Mouse (Mus musculus): ENCODE measurements around the gene Ascc2.

The Ascc2 gene

GRCm38 (mm10) chr11:4661324-4661723 is 23.8 kb downstream of the Ascc2 start:
- no peak for TF ChIP-seq GATA4 (IDR thresholded peaks at IDR 0.05; ENCODE audit: insufficient replicate concordance, low read length)

DNA sequence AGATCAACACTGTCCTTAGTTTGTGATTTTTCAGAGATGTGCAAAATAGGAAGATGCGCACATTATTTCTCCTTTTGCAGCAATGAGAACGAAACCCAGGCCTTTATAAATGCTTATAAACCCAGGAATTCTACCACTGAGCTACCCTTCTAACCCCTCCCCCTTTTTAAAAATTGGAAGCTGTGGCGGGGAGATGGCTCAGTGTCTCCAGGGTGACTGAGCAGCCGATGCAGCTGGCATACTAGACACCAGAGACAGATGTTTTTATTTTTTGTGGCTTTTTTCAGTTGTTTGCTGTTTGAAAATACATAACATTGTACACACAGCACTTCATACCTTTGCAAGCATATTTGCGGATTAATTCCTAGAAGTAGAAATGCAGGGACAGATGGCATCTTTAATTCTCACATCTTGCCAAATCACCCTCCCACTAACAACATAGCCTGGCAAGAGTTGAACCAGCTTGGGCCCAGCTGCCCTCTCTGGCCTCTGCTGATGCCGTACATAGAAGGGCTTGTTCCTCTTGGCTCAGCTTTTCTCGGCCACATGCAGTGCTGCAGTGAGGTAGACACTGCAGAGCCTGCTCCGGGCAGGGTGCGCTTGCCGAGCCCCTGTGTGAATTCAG is 24.4 kb downstream of the Ascc2 start:
- no peak for TF ChIP-seq GATA4 (IDR thresholded peaks at IDR 0.05; ENCODE audit: insufficient replicate concordance, low read length)

- TF ChIP-seq GATA4 (IDR thresholded peaks at IDR 0.05; ENCODE audit: insufficient replicate concordance, low read length) = no peak
Measured at GRCm38 (mm10) chr11:4662496-4662878, 24.9 kb downstream of the Ascc2 start.

DNA sequence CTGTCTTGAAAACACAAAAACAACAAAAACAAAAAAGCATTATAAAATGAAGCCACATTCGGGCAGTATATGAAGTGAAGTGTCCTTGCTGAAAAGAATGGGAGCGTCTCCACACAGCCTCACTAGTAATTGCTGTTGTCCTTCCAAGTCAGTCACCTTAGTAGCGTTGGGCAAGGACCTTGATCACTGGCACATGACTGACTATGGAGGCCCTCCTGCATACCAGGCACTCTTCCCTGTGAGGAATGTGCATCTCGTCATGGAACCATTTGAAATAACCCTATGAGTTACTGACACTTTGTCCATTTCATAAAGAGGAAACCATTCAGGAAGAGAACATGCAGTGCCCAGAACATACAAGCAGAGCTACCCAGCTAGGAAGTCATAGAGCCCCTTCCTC is 34.2 kb downstream of the Ascc2 start:
- TF ChIP-seq GATA4 (IDR thresholded peaks at IDR 0.05; ENCODE audit: insufficient replicate concordance, low read length) = no peak

GRCm38 (mm10) chr11:4674593-4674992 is 37.0 kb downstream of the Ascc2 start:
- TF ChIP-seq GATA4 (IDR thresholded peaks at IDR 0.05; ENCODE audit: insufficient replicate concordance, low read length) = no peak

- no peak for TF ChIP-seq GATA4 (IDR thresholded peaks at IDR 0.05; ENCODE audit: insufficient replicate concordance, low read length)
Measured at GRCm38 (mm10) chr11:4675126-4675562, 37.6 kb downstream of the Ascc2 start.

- no peak for TF ChIP-seq GATA4 (IDR thresholded peaks at IDR 0.05; ENCODE audit: insufficient replicate concordance, low read length)
Measured at GRCm38 (mm10) chr11:4675693-4676092, 38.1 kb downstream of the Ascc2 start.

GRCm38 (mm10) chr11:4677250-4677872 is 39.8 kb downstream of the Ascc2 start:
- no peak for TF ChIP-seq GATA4 (IDR thresholded peaks at IDR 0.05; ENCODE audit: insufficient replicate concordance, low read length)

- no peak for TF ChIP-seq GATA4 (IDR thresholded peaks at IDR 0.05; ENCODE audit: insufficient replicate concordance, low read length)
Measured at GRCm38 (mm10) chr11:4678700-4679440, 41.3 kb downstream of the Ascc2 start.

GRCm38 (mm10) chr11:4679441-4679832 is 41.9 kb downstream of the Ascc2 start:
- TF ChIP-seq GATA4 (IDR thresholded peaks at IDR 0.05; ENCODE audit: insufficient replicate concordance, low read length) = no peak

DNA sequence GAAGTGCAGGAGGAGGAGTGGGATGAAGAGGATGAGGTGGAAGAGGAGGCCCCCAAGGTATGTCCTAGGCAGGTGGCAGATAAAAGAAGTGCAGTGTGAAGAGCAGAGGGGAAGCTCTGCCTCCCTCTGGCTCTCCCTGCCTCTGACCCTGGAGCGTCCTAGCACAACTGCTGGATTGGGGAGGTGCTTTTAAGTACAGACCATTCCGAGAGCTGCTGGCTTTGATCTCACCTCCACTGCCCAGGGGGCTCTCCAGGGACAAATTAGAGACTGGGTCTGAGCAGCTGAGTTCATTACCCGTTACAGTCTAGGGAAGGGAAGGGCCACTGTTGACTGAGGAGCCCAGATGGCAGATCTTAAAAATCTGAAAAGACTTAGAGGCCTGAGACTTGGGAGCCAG is 42.6 kb downstream of the Ascc2 start:
- TF ChIP-seq GATA4 (IDR thresholded peaks at IDR 0.05; ENCODE audit: insufficient replicate concordance, low read length) = no peak

DNA sequence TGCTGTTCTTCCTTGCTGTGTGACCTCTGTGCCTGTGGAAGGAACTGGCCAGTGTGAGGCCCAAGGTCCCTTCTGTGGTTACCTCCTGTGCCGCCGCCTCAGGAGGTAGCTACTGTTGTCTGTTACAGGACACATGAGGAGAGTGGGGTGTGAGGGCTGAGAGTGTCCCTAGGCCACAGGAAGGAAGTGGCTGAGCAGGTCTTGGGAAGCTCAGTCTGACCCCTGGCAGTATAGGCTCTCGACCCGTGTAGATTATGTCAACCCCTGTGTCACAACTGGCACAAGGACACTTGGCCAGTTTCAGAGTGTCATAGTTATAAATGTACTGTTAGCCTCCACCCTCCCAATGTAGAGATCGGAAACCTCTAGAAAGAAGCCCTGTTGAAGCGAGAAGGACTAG is 46.0 kb downstream of the Ascc2 start:
- no peak for TF ChIP-seq GATA4 (IDR thresholded peaks at IDR 0.05; ENCODE audit: insufficient replicate concordance, low read length)

DNA sequence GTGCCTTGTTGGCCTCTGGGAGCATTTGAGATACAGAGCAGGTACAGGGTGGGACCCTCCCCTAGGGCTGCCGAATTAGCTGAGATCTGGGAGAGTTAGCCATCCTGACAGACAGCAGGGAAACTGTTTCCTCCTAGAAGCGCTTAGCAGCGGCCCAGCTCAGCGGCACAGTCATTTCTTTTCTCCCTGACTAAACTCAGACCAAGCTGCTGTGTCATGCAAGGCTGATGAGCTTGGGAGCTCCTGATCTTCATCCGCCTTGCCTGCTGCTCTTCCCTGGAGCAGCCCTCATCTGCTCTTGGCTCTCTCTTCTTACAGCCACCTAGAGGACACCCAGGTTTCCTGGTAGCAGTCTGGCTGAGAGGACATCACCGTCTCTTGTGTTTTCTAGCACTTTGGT is 46.6 kb downstream of the Ascc2 start:
- TF ChIP-seq GATA4 (IDR thresholded peaks at IDR 0.05; ENCODE audit: insufficient replicate concordance, low read length) = no peak

- TF ChIP-seq GATA4 (IDR thresholded peaks at IDR 0.05; ENCODE audit: insufficient replicate concordance, low read length) = no peak
Measured at GRCm38 (mm10) chr11:4685071-4685470, 47.5 kb downstream of the Ascc2 start.

- TF ChIP-seq GATA4 (IDR thresholded peaks at IDR 0.05; ENCODE audit: insufficient replicate concordance, low read length) = no peak
Measured at GRCm38 (mm10) chr11:4685510-4685909, 48.0 kb downstream of the Ascc2 start.

DNA sequence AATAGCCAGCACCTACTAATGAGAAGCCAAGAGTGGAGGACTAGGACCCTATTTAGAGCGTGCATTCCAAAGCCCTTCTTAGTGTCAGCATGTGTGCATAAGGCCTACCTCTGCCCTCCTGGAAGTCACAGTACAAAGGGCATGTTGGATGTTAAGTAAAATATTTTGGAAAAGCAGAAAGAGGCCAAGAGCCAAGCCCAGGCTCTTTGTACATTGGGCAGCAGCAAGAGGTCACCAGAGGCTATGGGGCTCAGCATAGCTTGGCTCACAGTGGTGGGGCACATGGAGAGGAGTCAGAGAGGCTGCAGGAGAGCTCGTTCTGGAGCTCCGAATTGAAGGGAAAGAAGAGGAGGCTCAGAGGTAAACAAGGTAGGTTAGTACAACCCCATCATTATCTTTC is 49.5 kb downstream of the Ascc2 start:
- no peak for TF ChIP-seq GATA4 (IDR thresholded peaks at IDR 0.05; ENCODE audit: insufficient replicate concordance, low read length)
